Mouse (Mus musculus): ENCODE measurements around the gene Rnf113a1.

DNA sequence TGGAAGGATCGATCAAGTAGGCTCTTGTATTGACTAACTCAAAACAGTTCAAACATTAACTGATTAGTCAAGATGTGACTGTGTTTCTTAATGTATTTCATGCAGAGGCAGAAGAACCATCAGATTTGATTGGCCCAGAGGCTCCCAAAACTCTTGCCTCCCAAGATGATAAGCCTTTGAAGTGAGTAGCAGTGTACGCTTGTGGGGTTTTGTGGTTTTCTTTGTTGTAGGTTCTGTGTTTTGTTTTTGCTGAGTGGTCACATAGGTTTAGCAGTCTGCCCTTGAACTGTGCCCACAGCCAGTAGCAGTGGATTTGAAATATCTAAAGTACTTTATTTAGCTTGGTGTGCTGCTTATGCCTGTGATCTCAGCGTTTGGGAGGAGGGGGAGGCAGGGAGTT, 49.3 kb upstream of the Rnf113a1 start:
- TF ChIP-seq CTCF (conservative IDR thresholded peaks at IDR 0.05; ENCODE audit: low read length): no peak
- TF ChIP-seq NANOG (IDR thresholded peaks at IDR 0.05; ENCODE audit: borderline replicate concordance, low read length): no peak
